Mouse (Mus musculus) megakaryocyte, embryonic 14.5 days (primary cell): ENCODE results near the gene Pdk2. TPM values are rescaled to one million over a fixed set of nuclear protein-coding genes. Genes with fewer than 3 reads are reported as not detected.

ENCODE experiments used
- H3K27me3 ChIP-seq: replicated peaks from 2 replicates; pipeline ENCODE3; 2012; ENCODE audit warnings: inconsistent platforms
- H3K36me3 ChIP-seq: replicated peaks from 2 replicates; pipeline ENCODE3; 2012; ENCODE audit warnings: low read length, inconsistent platforms, mixed read lengths
- H3K4me1 ChIP-seq: 2 replicates; pipeline ENCODE4 v1.6.1; 2012; ENCODE audit warnings: inconsistent platforms
- H3K4me3 ChIP-seq: replicated peaks from 2 replicates; pipeline ENCODE3; 2012; ENCODE audit warnings: moderate library complexity, mild to moderate bottlenecking, inconsistent platforms
- H3K9me3 ChIP-seq: 2 replicates; pipeline ENCODE4 v1.6.1; 2012; ENCODE audit warnings: inconsistent platforms
- FLI1 ChIP-seq: IDR thresholded peaks from 2 replicates; pipeline ENCODE4 v1.6.1; 2012; ENCODE audit warnings: low read length, inconsistent platforms, mixed read lengths
- GATA1 ChIP-seq: IDR thresholded peaks from 3 replicates; pipeline ENCODE4 v1.6.1; 2012; ENCODE audit warnings: mixed read lengths, low read length, inconsistent platforms, borderline replicate concordance
- polyA plus RNA-seq: library from polyadenylated mRNA; stranded (reverse); fragments of >175 nt; gene quantifications from 2 replicates; pipeline ENCODE4 v1.2.3, GENCODE M21; 2012; ENCODE audit warnings: low replicate concordance; ENCODE audit not compliant: insufficient read depth

The Pdk2 gene
- polyA plus RNA-seq, 1 experiment = 38.6 TPM

DNA sequence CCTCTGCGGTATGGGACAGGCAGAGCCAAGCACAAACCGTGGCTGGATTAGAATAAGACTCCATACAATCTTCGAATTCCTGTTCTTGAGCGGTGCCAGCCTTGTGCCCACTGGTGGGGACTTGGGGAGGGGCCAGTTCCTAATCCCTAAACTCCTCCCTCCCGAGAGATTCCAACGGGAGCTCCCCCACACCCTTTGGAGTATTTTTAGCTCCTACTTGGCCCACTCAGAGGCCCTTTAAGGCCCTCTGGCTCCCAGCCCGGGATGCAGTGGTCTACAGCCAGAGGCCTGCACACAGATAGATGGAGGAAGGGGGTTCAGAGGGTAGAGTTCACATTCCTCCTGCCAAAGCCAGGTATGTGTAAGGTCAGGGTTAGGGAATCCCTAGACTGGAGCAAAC, 30.1 kb upstream of the Pdk2 start:
- Histone ChIP-seq H3K36me3 (no peaks in the 10 kb centered on the region), H3K27me3 (peaks cover 86% of the 10 kb centered on the region), H3K4me1 (peaks cover 11% of the 10 kb centered on the region), H3K4me3 (no peak overlapping the region), H3K9me3 (peaks cover 2% of the 10 kb centered on the region; the same call in 1 of the 2 replicates)
- no peak for TF ChIP-seq GATA1
- no peak for TF ChIP-seq FLI1

DNA sequence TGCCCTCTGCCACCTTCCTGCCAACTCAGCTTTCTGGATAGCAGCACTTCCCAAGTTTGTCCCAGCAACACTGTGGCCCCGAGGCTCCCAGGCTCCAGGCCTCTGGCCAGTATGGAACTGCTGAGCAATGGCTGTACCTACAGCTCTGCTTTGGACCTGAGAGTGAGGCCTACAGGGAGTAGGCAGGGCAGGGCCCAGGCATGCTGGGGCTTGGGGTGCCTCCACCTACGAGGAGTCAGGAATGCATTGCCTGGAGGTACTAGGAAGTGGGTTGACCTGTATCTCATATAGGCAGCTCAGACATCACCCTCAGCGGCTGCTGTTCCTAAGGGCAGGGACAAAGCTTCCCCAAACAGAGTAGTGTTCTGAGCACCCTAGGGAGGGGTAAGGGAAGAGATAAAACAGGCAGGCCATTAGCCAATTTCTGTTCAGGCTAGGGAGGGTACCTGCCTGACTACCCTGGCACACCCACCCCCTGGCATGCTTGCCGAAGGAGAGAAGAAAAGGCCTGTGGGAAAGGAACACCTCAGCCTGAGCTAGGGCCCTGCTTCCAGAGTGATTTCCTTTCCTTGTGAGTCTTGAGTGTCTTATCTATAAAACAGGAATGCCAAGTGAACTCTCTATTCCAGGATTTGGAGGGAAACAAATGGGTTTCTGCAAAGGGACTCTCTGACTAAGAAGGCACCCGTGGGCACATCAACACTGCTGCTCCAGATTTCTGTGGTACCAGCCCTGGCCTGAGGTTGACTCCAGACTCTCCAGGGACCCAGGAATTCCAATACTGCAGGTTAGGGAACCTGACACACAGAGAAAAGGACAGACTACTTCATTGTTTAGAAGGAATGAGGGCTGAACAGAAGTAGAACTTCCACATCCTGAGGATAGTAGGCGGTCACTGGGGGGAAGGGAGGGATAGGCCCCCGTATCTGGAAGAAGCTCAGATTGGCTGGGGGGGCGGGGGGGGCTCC, 29.3 kb upstream of the Pdk2 start:
- peaks cover 8% of the 10 kb centered on the region for H3K9me3 ChIP-seq
- TF ChIP-seq GATA1 (no peak), FLI1 (no peak)
- H3K4me1 ChIP-seq = peaks cover 2% of the 10 kb centered on the region; the same call in 1 of the 2 replicates
- H3K36me3 ChIP-seq = no peaks in the 10 kb centered on the region
- H3K4me3 ChIP-seq = no peak overlapping the region
- H3K27me3 ChIP-seq = peaks cover 83% of the 10 kb centered on the region

DNA sequence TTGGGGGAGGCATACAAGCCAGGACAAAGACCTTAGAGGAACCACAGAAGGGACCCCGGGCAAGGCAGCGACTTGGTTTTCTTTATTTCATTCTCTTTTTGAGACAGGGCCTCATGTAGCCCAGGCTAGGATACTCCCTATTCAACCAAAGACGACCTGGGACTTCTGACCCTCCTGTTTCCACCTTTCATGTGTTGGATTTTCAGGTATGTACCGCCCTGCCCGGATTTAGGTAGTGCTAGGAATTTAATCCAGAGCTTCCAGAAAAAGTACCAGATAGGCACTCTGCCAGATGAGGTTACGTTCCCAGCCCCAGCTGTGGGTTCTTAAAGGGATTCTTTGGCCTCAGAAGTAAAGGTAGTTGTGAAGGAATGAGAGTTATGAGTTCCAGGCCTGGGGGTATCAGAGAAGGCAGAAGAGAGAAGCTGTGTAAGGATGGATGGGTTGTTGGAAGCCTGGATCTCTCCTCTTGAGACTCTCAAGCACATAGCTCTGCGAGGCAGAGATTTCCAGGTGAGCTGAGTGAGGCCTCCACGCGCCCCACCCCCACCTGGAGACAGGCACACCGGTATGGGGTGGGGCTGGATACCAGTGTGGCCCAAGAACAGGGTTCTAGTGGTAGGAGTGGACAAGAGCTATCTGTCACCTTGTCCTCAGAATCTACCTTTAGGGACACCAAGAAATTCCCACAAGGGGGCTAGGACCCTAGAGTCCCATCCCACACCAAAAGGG, 28.2 kb upstream of the Pdk2 start:
- Histone ChIP-seq H3K4me1 (no peaks in the 10 kb centered on the region), H3K36me3 (no peaks in the 10 kb centered on the region), H3K4me3 (no peak overlapping the region), H3K9me3 (peaks cover 11% of the 10 kb centered on the region), H3K27me3 (peaks cover 76% of the 10 kb centered on the region)
- TF ChIP-seq GATA1 = no peak
- TF ChIP-seq FLI1 = no peak

DNA sequence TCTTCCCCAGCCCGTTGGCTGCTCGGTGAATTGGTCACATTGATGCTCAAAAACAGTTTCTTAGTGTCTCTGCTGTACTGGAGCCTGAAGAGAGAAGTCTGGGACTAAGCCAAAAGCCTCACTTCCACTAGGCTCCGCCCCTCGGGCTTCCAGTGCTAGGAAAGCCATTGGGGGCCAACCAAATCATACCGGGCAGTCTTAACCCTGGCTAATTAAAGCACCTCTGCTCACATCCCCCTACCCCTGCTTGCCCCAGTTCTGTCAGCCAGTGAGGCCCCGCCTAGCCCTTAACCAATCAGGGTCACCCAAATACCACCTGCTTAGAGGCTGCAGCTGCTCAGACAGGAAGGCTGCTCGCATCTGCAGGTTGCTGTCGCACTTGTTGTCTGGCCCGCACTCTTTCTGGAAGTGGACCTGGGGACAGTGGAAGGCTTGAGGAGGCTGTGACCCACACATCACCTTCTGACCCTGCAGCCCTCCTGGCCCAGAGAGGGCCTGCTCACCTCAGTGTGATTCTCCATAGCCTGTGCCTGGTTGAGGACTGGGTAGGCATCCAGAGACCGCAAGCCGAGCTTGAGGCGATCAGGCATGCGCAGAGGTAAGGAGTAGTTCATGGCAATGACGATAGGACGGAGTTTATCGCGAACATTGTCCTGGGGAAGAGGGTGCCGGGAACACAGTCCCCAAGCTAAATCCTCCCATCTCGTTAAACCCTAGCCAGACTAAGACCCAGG, 15.8 kb upstream of the Pdk2 start:
- TF ChIP-seq GATA1 = no peak
- TF ChIP-seq FLI1 = no peak
- Histone ChIP-seq H3K4me1 (no peaks in the 10 kb centered on the region), H3K36me3 (no peaks in the 10 kb centered on the region), H3K4me3 (no peak overlapping the region), H3K27me3 (peaks cover 78% of the 10 kb centered on the region), H3K9me3 (no peaks in the 10 kb centered on the region)

DNA sequence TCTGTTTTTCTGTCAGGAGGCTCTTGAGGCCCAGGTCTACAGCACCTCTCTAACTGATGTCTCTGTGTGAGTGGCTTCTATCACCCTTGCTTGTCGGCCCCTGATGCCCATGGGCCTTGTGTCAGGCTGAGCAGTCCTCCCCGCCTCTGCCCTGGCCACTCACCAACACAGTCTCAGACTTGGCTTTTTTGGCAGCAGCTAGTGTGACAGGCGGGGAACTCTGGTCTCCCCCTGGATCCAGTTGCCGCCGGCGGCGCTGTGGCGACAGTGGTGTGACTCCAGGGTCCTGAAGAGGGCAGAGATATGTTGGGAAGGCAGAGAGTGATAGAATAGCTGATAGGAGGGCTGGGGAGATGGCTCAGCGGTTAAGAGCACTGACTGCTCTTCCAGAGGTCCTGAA, 11.9 kb upstream of the Pdk2 start:
- H3K9me3 ChIP-seq = no peaks in the 10 kb centered on the region
- H3K4me1 ChIP-seq = no peaks in the 10 kb centered on the region
- no peak overlapping the region for H3K4me3 ChIP-seq
- H3K36me3 ChIP-seq = no peaks in the 10 kb centered on the region
- TF ChIP-seq FLI1 = no peak
- TF ChIP-seq GATA1 = no peak
- H3K27me3 ChIP-seq = peaks cover 73% of the 10 kb centered on the region

DNA sequence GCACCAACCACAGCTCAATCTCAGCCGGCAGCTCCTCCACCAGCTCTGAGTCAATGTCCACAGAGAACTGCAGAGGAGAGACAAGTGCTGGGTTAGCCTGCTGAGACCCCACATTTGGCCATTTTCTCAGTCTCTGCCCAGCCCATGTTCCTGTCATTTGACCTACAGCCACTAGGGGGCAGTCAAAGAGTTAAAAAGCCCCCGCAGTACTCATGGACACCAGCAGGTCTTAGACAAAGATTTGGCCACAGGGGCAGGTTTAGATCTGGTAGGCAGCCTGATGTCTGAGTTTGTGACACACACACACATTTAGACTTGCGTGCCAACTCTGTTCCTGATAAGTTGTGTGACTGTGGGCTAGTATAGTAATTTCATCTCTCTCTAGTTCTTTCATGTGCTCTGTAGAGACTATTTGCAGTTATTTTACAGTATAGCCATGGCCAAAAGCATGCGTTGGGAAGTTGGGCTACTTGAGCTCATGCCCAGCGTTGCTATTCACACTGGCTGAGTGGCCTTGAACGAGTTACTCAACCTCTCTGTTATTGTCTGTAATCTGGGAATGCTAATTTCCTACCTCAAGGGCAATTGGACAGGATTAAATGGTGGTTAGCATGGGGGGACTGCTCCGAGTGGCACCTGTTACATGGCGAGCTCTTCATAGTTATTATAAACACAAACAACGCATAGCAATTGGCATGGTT, 6.0 kb upstream of the Pdk2 start:
- TF ChIP-seq FLI1 (no peak), GATA1 (no peak)
- Histone ChIP-seq H3K9me3 (no peaks in the 10 kb centered on the region), H3K36me3 (no peaks in the 10 kb centered on the region), H3K4me3 (no peak overlapping the region), H3K4me1 (peaks cover 11% of the 10 kb centered on the region), H3K27me3 (peaks cover 66% of the 10 kb centered on the region)

DNA sequence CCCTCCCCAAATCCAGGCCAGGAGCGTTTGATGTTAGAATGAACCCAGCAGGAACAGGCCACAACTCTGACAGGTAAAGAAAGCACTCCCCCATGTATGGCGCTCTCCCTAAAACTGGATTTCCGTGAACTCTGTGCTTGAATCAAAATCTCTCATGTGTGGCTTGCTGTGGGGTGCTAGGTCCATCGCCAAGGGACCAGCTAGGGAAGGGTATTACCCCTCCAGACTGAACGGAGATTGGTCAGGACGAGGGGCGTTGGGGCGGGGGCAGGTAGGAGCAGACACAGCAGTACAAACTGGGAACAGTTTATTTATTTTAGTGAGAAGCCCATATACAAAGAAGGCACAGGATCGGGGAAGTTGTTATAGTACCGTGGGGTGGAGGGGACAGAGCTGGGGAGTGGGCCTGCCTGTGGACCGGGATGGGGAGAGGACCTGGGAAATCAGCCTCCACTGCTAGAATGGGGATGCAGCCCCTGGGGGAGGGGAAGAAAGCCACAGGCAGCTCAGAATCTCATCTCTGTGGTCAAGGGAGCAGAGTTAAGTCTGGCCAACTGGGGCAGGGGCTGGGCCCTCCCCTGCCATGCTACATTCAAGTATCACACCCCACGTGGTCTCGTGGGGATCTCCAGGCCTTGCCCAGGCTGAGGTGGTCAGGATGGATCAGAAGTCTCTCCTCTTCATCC, 3.2 kb upstream of the Pdk2 start:
- Histone ChIP-seq H3K27me3 (peaks cover 64% of the 10 kb centered on the region), H3K4me1 (peaks cover 36% of the 10 kb centered on the region), H3K36me3 (peaks cover 5% of the 10 kb centered on the region), H3K9me3 (no peaks in the 10 kb centered on the region), H3K4me3 (no peak overlapping the region)
- no peak for TF ChIP-seq FLI1
- no peak for TF ChIP-seq GATA1

DNA sequence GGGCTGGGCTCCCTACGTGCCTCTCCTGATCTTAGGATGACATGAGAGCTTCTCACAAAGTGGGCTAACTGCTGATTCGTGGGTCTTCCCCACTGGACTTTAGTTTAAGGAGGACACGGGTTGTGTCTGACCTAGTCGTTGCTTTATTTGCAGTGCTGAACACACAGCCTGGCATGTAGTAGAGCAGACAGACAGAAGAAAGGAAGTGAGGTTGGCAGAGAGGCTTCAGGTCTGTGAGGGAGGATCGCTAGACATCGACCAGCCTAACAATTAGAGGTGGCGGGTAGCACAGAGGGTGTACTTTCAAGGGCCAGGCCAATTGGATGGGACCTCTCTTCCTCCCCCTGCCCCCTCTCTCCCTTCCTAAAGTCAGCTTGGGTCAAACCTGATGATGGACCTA, 2.5 kb upstream of the Pdk2 start:
- H3K36me3 ChIP-seq = peaks cover 12% of the 10 kb centered on the region
- TF ChIP-seq FLI1 (no peak), GATA1 (no peak)
- no peaks in the 10 kb centered on the region for H3K9me3 ChIP-seq
- H3K27me3 ChIP-seq = peaks cover 65% of the 10 kb centered on the region
- H3K4me3 ChIP-seq = no peak overlapping the region
- peaks cover 42% of the 10 kb centered on the region for H3K4me1 ChIP-seq

DNA sequence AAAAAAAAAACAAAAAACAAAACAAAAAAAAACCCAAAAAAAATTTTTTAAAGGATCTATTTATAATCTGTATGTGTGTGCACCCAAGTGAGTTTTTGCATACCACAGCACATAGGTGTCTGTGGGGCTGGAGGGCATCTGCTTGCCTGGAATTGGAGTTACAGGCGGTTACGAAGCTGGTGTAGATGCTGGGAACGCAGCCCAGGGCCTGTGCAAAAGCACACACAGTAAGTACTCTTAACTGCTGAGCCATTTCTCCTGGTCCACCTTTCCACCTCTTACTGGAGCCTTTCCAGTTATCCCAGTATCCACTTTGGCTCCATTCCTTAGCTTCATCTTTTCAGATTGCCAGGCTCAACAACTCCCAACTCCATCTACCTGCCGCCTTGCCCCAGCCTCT, 1.9 kb upstream of the Pdk2 start:
- no peaks in the 10 kb centered on the region for H3K9me3 ChIP-seq
- H3K4me1 ChIP-seq = peaks cover 45% of the 10 kb centered on the region
- TF ChIP-seq FLI1 (no peak), GATA1 (no peak)
- H3K36me3 ChIP-seq = peaks cover 18% of the 10 kb centered on the region
- H3K27me3 ChIP-seq = peaks cover 67% of the 10 kb centered on the region
- no peak overlapping the region for H3K4me3 ChIP-seq
